ENCODE assay signal across 23 mouse cellular contexts in genomic region chr19:12067806-12068205, GRCm38 (mm10). TPM values are rescaled to one million over a fixed set of nuclear protein-coding genes. Genes with fewer than 3 reads are reported as not detected.
DNase-seq lines count a peak whose midpoint lies in the region; TF ChIP-seq lines count a peak whose summit lies in the region.
"Not testable (repeated sequence)": the region's sequence is repeated elsewhere in the genome, so short reads cannot be mapped to it uniquely, and the experiment has no call there.
"Had no signal": no experiment of that assay in that cellular context is flagged by ENCODE, and none has a peak within 500 bp of the region (broad histone marks: within the 10 kb centered on the region; RNA-seq: fewer than 3 reads in every experiment).

No protein-coding gene starts in this region.

- H3K4me1 ChIP-seq in ES-Bruce4 (ENCODE audit: control insufficient read depth, insufficient read depth, low read length); ES-E14 (ENCODE audit: control insufficient read depth in 2 of 2, insufficient read depth in 2 of 2, low read length in 2 of 2, poor library complexity in 1 of 2): not testable (repeated sequence)

- not testable (repeated sequence) for TF ChIP-seq EP300 in ES-Bruce4 (IDR thresholded peaks at IDR 0.05; ENCODE audit: insufficient read depth, low read depth, low read length)

- not testable (repeated sequence) for H3K36me3 ChIP-seq in ES-Bruce4 (ENCODE audit: control insufficient read depth, insufficient read depth, low read length, poor library complexity, severe bottlenecking); ES-E14 (ENCODE audit: control insufficient read depth, insufficient read depth, low read length, poor library complexity, severe bottlenecking)

- peak; percentile 33 for DNase-seq in ES-CJ7 (ENCODE audit: low read depth, low spot score)
- not testable (repeated sequence) for DNase-seq in ES-E14 (ENCODE audit: low read depth, low spot score)
- DNase-seq in R1 (ENCODE audit: low read depth, low spot score): peak; percentile 78
- DNase-seq in ZHBTc4 (ENCODE audit: low read depth, low spot score): peak; percentile 69
- DNase-seq in heart, adult 11 months: peak; percentile 28

- not testable (repeated sequence) for H3K4me3 ChIP-seq in ES-Bruce4 (ENCODE audit: low read depth, low read length); ES-E14 (ENCODE audit: insufficient read depth in 1 of 2, low read depth in 1 of 2, low read length in 2 of 2, poor library complexity in 1 of 2, severe bottlenecking in 1 of 2)

- H3K27me3 ChIP-seq in ES-Bruce4 (ENCODE audit: control insufficient read depth, insufficient read depth, low read length, poor library complexity, severe bottlenecking): not testable (repeated sequence)

- peaks cover 25% of the 10 kb centered on the region for H3K9me3 ChIP-seq in ES-Bruce4 (replicated peaks; ENCODE audit: control insufficient read depth, insufficient read depth, low read length, poor library complexity, severe bottlenecking)
- H3K9me3 ChIP-seq in ES-E14 (ENCODE audit: control insufficient read depth, insufficient read depth, low read depth, low read length): not testable (repeated sequence)

- H3K27ac ChIP-seq in ES-Bruce4 (ENCODE audit: insufficient read depth, low read length) (peak overlapping the region; percentile 9; the same call in 1 of the 2 replicates), ES-E14 (ENCODE audit: insufficient read depth, low read depth, low read length, poor library complexity, severe bottlenecking) (peak overlapping the region; percentile 79; the same call in 1 of the 2 replicates)

- not testable (repeated sequence) for TF ChIP-seq POLR2A in ES-Bruce4 (IDR thresholded peaks at IDR 0.05; ENCODE audit: insufficient read depth, low read length)

- H3K9ac ChIP-seq in ES-Bruce4 (ENCODE audit: low read depth, poor library complexity, severe bottlenecking); ES-E14 (ENCODE audit: insufficient read depth, low read depth, low read length, poor library complexity, severe bottlenecking): not testable (repeated sequence)

- TF ChIP-seq CTCF in ES-Bruce4 (IDR thresholded peaks at IDR 0.05; ENCODE audit: low read depth, low read length): not testable (repeated sequence)

- in situ Hi-C loops in ES-E14 (cut with MboI; ENCODE audit: low sequenced_read_pairs in 2 of 2, unreplicated experiment in 2 of 2): not testable (repeated sequence)

RNA-seq across cellular contexts. Expression of gene Olfr1424, which starts 5.3 kb away (rescaled TPM):
- not detected in 2 replicates for polyA plus RNA-seq in ES-Bruce4 (2011; ENCODE audit: insufficient read depth, insufficient read length, low read depth, missing spikeins)
- total RNA-seq in ES-E14 (2012; rRNA removed): not detected in 2 replicates
- total RNA-seq: adrenal gland, adult 18-20 months; adrenal gland, adult 2 months; adrenal gland, adult 8-10 months; adrenal gland, postnatal 10 days; adrenal gland, postnatal 14 days; adrenal gland, postnatal 25 days; adrenal gland, postnatal 36 days; adrenal gland, postnatal 4 days; CH12.LX; G1E; MEL had no signal
- polyA plus RNA-seq: activated CD4-positive, CD25-positive, alpha-beta regulatory T cell, adult 4 months; adrenal gland, adult 2 months; brain, embryonic 14.5 days; C2C12; CD4-positive, CD25-positive, alpha-beta regulatory T cell, adult 4 months; cerebellum, adult 2 months; G1E; Patski had no signal

RNA-seq across cellular contexts. Expression of gene Olfr1425, which starts 9.7 kb away (rescaled TPM):
- polyA plus RNA-seq in ES-Bruce4 (2011; ENCODE audit: insufficient read depth, insufficient read length, low read depth, missing spikeins): not detected in 2 replicates
- 0.21 TPM in 1 of 2 replicates, not detected in the other for total RNA-seq in ES-E14 (2012; rRNA removed)
- total RNA-seq: adrenal gland, adult 18-20 months; adrenal gland, adult 2 months; adrenal gland, adult 8-10 months; adrenal gland, postnatal 10 days; adrenal gland, postnatal 14 days; adrenal gland, postnatal 25 days; adrenal gland, postnatal 36 days; adrenal gland, postnatal 4 days; CH12.LX; MEL had no signal
- polyA plus RNA-seq: activated CD4-positive, CD25-positive, alpha-beta regulatory T cell, adult 4 months; adrenal gland, adult 2 months; brain, embryonic 14.5 days; C2C12; CD4-positive, CD25-positive, alpha-beta regulatory T cell, adult 4 months; cerebellum, adult 2 months; G1E; Patski had no signal

RNA-seq across cellular contexts. Expression of gene Olfr1426, which starts 24.0 kb away (rescaled TPM):
- not detected in 2 replicates for polyA plus RNA-seq in ES-Bruce4 (2011; ENCODE audit: insufficient read depth, insufficient read length, low read depth, missing spikeins)
- total RNA-seq in ES-E14 (2012; rRNA removed): not detected in 2 replicates
- total RNA-seq: adrenal gland, adult 18-20 months; adrenal gland, adult 2 months; adrenal gland, adult 8-10 months; adrenal gland, postnatal 10 days; adrenal gland, postnatal 14 days; adrenal gland, postnatal 25 days; adrenal gland, postnatal 36 days; adrenal gland, postnatal 4 days; CH12.LX; MEL had no signal
- polyA plus RNA-seq: activated CD4-positive, CD25-positive, alpha-beta regulatory T cell, adult 4 months; adrenal gland, adult 2 months; brain, embryonic 14.5 days; C2C12; CD4-positive, CD25-positive, alpha-beta regulatory T cell, adult 4 months; cerebellum, adult 2 months; G1E; Patski had no signal

RNA-seq across cellular contexts. Expression of gene Olfr1423, which starts 26.7 kb away (rescaled TPM):
- 0.10 TPM in 1 of 2 replicates, not detected in the other for polyA plus RNA-seq in ES-Bruce4 (2011; ENCODE audit: insufficient read depth, insufficient read length, low read depth, missing spikeins)
- total RNA-seq in ES-E14 (2012; rRNA removed): 0.11 and 0.27 TPM in 2 replicates
- total RNA-seq: adrenal gland, adult 18-20 months; adrenal gland, adult 2 months; adrenal gland, adult 8-10 months; adrenal gland, postnatal 10 days; adrenal gland, postnatal 14 days; adrenal gland, postnatal 25 days; adrenal gland, postnatal 36 days; adrenal gland, postnatal 4 days; CH12.LX had no signal
- polyA plus RNA-seq: adrenal gland, adult 2 months; brain, embryonic 14.5 days; cerebellum, adult 2 months; G1E; Patski had no signal

RNA-seq across cellular contexts. Expression of gene Olfr1427, which starts 35.3 kb away (rescaled TPM):
- not detected in 2 replicates for polyA plus RNA-seq in ES-Bruce4 (2011; ENCODE audit: insufficient read depth, insufficient read length, low read depth, missing spikeins)
- 0.18 TPM in 1 of 2 replicates, not detected in the other for total RNA-seq in ES-E14 (2012; rRNA removed)
- total RNA-seq: adrenal gland, adult 18-20 months; adrenal gland, adult 2 months; adrenal gland, adult 8-10 months; adrenal gland, postnatal 10 days; adrenal gland, postnatal 14 days; adrenal gland, postnatal 25 days; adrenal gland, postnatal 36 days; adrenal gland, postnatal 4 days; CH12.LX; MEL had no signal
- polyA plus RNA-seq: activated CD4-positive, CD25-positive, alpha-beta regulatory T cell, adult 4 months; adrenal gland, adult 2 months; brain, embryonic 14.5 days; C2C12; CD4-positive, CD25-positive, alpha-beta regulatory T cell, adult 4 months; cerebellum, adult 2 months; G1E; Patski had no signal
